Mouse (Mus musculus) testis, postnatal 10 days (tissue): Measurements from ENCODE around the gene Cntnap2.

Experiments
- DNase-seq: peaks from one replicate; pipeline ENCODE4 v3.0.0; 2021; ENCODE audit warnings: low spot score

Cntnap2 gene

GRCm38 (mm10) chr6:45327952-45328485 lies 268.9 kb downstream of the Cntnap2 start:
- no peak for DNase-seq

- DNase-seq, result no peak
Measured at GRCm38 (mm10) chr6:45345396-45345795, 286.2 kb downstream of the Cntnap2 start.

GRCm38 (mm10) chr6:45345953-45346352 lies 286.8 kb downstream of the Cntnap2 start:
- no peak for DNase-seq

- DNase-seq, result no peak
Measured at GRCm38 (mm10) chr6:45366442-45366841, 307.3 kb downstream of the Cntnap2 start.

- no peak for DNase-seq
Measured at GRCm38 (mm10) chr6:45381126-45381525, 322.0 kb downstream of the Cntnap2 start.

GRCm38 (mm10) chr6:45389034-45389433 lies 329.9 kb downstream of the Cntnap2 start:
- no peak for DNase-seq

- DNase-seq, result no peak
Measured at GRCm38 (mm10) chr6:45413629-45414028, 354.5 kb downstream of the Cntnap2 start.

- no peak for DNase-seq
Measured at GRCm38 (mm10) chr6:45455424-45455823, 396.3 kb downstream of the Cntnap2 start.

- DNase-seq, result no peak
Measured at GRCm38 (mm10) chr6:45518221-45518620, 459.1 kb downstream of the Cntnap2 start.

- no peak for DNase-seq
Measured at GRCm38 (mm10) chr6:45536999-45537398, 477.8 kb downstream of the Cntnap2 start.

- no peak for DNase-seq
Measured at GRCm38 (mm10) chr6:45544319-45544875, 485.2 kb downstream of the Cntnap2 start.

GRCm38 (mm10) chr6:45559724-45560123 lies 500.6 kb downstream of the Cntnap2 start:
- no peak for DNase-seq

GRCm38 (mm10) chr6:45584467-45585094 lies 525.4 kb downstream of the Cntnap2 start:
- no peak for DNase-seq

GRCm38 (mm10) chr6:45589084-45589483 lies 529.9 kb downstream of the Cntnap2 start:
- no peak for DNase-seq

- no peak for DNase-seq
Measured at GRCm38 (mm10) chr6:45647017-45647416, 587.9 kb downstream of the Cntnap2 start.

GRCm38 (mm10) chr6:45648419-45648818 lies 589.3 kb downstream of the Cntnap2 start:
- no peak for DNase-seq

GRCm38 (mm10) chr6:45700287-45700686 lies 641.1 kb downstream of the Cntnap2 start:
- DNase-seq, result no peak

- DNase-seq, result no peak
Measured at GRCm38 (mm10) chr6:45791612-45792011, 732.5 kb downstream of the Cntnap2 start.

- DNase-seq, result no peak
Measured at GRCm38 (mm10) chr6:45841626-45842341, 782.6 kb downstream of the Cntnap2 start.

GRCm38 (mm10) chr6:45843736-45844135 lies 784.6 kb downstream of the Cntnap2 start:
- DNase-seq, result no peak

- no peak for DNase-seq
Measured at GRCm38 (mm10) chr6:45871409-45871992, 812.3 kb downstream of the Cntnap2 start.

GRCm38 (mm10) chr6:45885486-45885885 lies 826.3 kb downstream of the Cntnap2 start:
- no peak for DNase-seq

- DNase-seq, result no peak
Measured at GRCm38 (mm10) chr6:45887901-45888300, 828.7 kb downstream of the Cntnap2 start.
